Mouse (Mus musculus): ENCODE measurements around the gene Agr2. TPM values are rescaled to one million over a fixed set of nuclear protein-coding genes. Genes with fewer than 3 reads are reported as not detected.

Gene Agr2
- total RNA-seq (2023) = not detected

DNA sequence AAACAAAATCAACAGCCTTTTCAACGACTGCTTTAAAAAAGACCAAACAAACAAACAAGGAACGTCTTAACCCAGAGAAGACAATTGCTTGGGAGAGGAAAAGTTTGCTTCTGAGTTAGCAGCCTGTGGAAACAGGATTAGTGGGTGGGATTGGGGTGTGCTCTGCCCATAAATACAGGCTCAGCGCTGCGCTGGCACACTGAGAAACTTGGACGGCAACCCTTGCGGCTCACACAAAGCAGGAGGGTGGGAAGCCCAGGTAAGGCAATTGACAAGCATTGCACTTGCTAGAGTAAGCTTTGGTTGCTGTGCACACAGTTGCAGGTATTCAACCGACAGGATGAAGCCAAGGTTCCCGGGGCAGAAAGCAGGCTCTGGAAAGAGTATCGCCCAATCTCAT lies at the start of gene Agr2:
Gene Agr2 (plus strand): TSS at position 197 of the 400 bp plus-strand sequence.

DNA sequence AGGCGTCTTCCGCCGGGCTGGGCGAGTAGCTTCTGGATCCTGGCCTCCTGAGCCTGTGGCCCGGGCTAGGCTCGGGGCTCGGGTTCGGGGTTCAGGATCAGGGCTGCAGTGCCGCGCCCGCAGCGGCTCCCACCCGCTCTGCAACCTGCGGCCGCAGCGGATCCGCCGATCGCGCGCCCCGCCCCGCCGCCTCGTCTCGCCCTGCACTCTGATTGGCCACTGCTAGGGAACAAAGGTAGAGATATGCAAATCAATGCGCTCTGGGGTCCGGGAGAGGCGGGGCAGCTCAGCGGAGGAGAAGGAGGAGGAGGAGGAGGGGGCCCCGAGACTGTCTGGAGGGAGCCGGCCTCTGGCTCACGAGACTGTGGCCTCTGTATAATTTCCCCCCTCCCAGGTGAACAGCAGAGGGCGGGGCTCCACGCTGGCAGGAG lies 49.7 kb downstream of the Agr2 start, which contains the start of gene Tspan13:
Gene Tspan13 (minus strand): TSS at position 153 of the 431 bp plus-strand sequence.

Other genes with a start within 250 kb of the Agr2 start
- not detected for gene Agr3, start 67.3 kb upstream of the Agr2 start, total RNA-seq (2023)
- 10 to 100 TPM; 45.6 to 52.6 TPM for gene Tspan13, start 49.6 kb downstream of the Agr2 start, total RNA-seq (2023)
- 1 to 10 TPM; 5.9 to 6.5 TPM for gene Ankmy2, start 164.2 kb downstream of the Agr2 start, total RNA-seq (2023)
- gene Bzw2, start 165.2 kb downstream of the Agr2 start, total RNA-seq (2023) = 10 to 100 TPM; 14.4 to 15.4 TPM